Mouse (Mus musculus): ENCODE data around the gene 4930519G04Rik. TPM values are rescaled to one million over a fixed set of nuclear protein-coding genes. Genes with fewer than 3 reads are reported as not detected.
"Not testable (repeated sequence)": the region's sequence is repeated elsewhere in the genome, so short reads cannot be mapped to it uniquely, and the experiment has no call there.

4930519G04Rik gene
- polyA plus RNA-seq, 1 experiment = 68.8 TPM

GRCm38 (mm10) chr5:114913686-114914085 lies 60.2 kb downstream of the 4930519G04Rik start:
- peaks cover 1% of the 10 kb centered on the region for H3K4me1 ChIP-seq (ENCODE audit: control insufficient read depth, insufficient read depth, low read length)
- no peaks in the 10 kb centered on the region for H3K36me3 ChIP-seq (ENCODE audit: control insufficient read depth, insufficient read depth, low read length)
- TF ChIP-seq POLR2A (IDR thresholded peaks at IDR 0.05; ENCODE audit: control insufficient read depth, low read depth, low read length) (no peak), CTCF (IDR thresholded peaks at IDR 0.05; ENCODE audit: control insufficient read depth, insufficient read depth, insufficient replicate concordance, low read depth, low read length) (no peak)
- no peak overlapping the region for H3K27ac ChIP-seq (ENCODE audit: control insufficient read depth, insufficient read depth, low read depth, low read length)
- no peak overlapping the region for H3K4me3 ChIP-seq (ENCODE audit: control insufficient read depth, low read depth, low read length)
- no peaks in the 10 kb centered on the region for H3K27me3 ChIP-seq (ENCODE audit: control insufficient read depth, insufficient read depth, low read length)

- no peaks in the 10 kb centered on the region for H3K4me1 ChIP-seq (ENCODE audit: control insufficient read depth, insufficient read depth, low read length)
- H3K4me3 ChIP-seq (ENCODE audit: control insufficient read depth, low read depth, low read length) = no peak overlapping the region
- H3K36me3 ChIP-seq (ENCODE audit: control insufficient read depth, insufficient read depth, low read length) = no peaks in the 10 kb centered on the region
- no peak overlapping the region for H3K27ac ChIP-seq (ENCODE audit: control insufficient read depth, insufficient read depth, low read depth, low read length)
- no peaks in the 10 kb centered on the region for H3K27me3 ChIP-seq (ENCODE audit: control insufficient read depth, insufficient read depth, low read length)
- TF ChIP-seq CTCF (IDR thresholded peaks at IDR 0.05; ENCODE audit: control insufficient read depth, insufficient read depth, insufficient replicate concordance, low read depth, low read length) = no peak
- no peak for TF ChIP-seq POLR2A (IDR thresholded peaks at IDR 0.05; ENCODE audit: control insufficient read depth, low read depth, low read length)
Observed at GRCm38 (mm10) chr5:114914855-114915254, 61.4 kb downstream of the 4930519G04Rik start.

GRCm38 (mm10) chr5:114915854-114916253 lies 62.4 kb downstream of the 4930519G04Rik start:
- H3K36me3 ChIP-seq (ENCODE audit: control insufficient read depth, insufficient read depth, low read length) = no peaks in the 10 kb centered on the region
- no peaks in the 10 kb centered on the region for H3K27me3 ChIP-seq (ENCODE audit: control insufficient read depth, insufficient read depth, low read length)
- TF ChIP-seq CTCF (IDR thresholded peaks at IDR 0.05; ENCODE audit: control insufficient read depth, insufficient read depth, insufficient replicate concordance, low read depth, low read length) (no peak), POLR2A (IDR thresholded peaks at IDR 0.05; ENCODE audit: control insufficient read depth, low read depth, low read length) (no peak)
- no peak overlapping the region for H3K4me3 ChIP-seq (ENCODE audit: control insufficient read depth, low read depth, low read length)
- H3K4me1 ChIP-seq (ENCODE audit: control insufficient read depth, insufficient read depth, low read length) = no peaks in the 10 kb centered on the region
- no peak overlapping the region for H3K27ac ChIP-seq (ENCODE audit: control insufficient read depth, insufficient read depth, low read depth, low read length)

- Histone ChIP-seq H3K36me3 (ENCODE audit: control insufficient read depth, insufficient read depth, low read length) (no peaks in the 10 kb centered on the region), H3K27ac (ENCODE audit: control insufficient read depth, insufficient read depth, low read depth, low read length) (no peak overlapping the region), H3K27me3 (ENCODE audit: control insufficient read depth, insufficient read depth, low read length) (no peaks in the 10 kb centered on the region), H3K4me1 (ENCODE audit: control insufficient read depth, insufficient read depth, low read length) (peaks cover 1% of the 10 kb centered on the region; the same call in 1 of the 2 replicates), H3K4me3 (ENCODE audit: control insufficient read depth, low read depth, low read length) (no peak overlapping the region)
- no peak for TF ChIP-seq POLR2A (IDR thresholded peaks at IDR 0.05; ENCODE audit: control insufficient read depth, low read depth, low read length)
- no peak for TF ChIP-seq CTCF (IDR thresholded peaks at IDR 0.05; ENCODE audit: control insufficient read depth, insufficient read depth, insufficient replicate concordance, low read depth, low read length)
Observed at GRCm38 (mm10) chr5:114916777-114917176, 63.3 kb downstream of the 4930519G04Rik start.

GRCm38 (mm10) chr5:114917357-114917756 lies 63.9 kb downstream of the 4930519G04Rik start:
- H3K36me3 ChIP-seq (ENCODE audit: control insufficient read depth, insufficient read depth, low read length); H3K27me3 ChIP-seq (ENCODE audit: control insufficient read depth, insufficient read depth, low read length); H3K27ac ChIP-seq (ENCODE audit: control insufficient read depth, insufficient read depth, low read depth, low read length); H3K4me3 ChIP-seq (ENCODE audit: control insufficient read depth, low read depth, low read length); H3K4me1 ChIP-seq (ENCODE audit: control insufficient read depth, insufficient read depth, low read length): not testable (repeated sequence)

- H3K27ac ChIP-seq (ENCODE audit: control insufficient read depth, insufficient read depth, low read depth, low read length) = no peak overlapping the region
- no peaks in the 10 kb centered on the region for H3K27me3 ChIP-seq (ENCODE audit: control insufficient read depth, insufficient read depth, low read length)
- peaks cover 10% of the 10 kb centered on the region for H3K4me1 ChIP-seq (ENCODE audit: control insufficient read depth, insufficient read depth, low read length)
- no peaks in the 10 kb centered on the region for H3K36me3 ChIP-seq (ENCODE audit: control insufficient read depth, insufficient read depth, low read length)
- TF ChIP-seq POLR2A (IDR thresholded peaks at IDR 0.05; ENCODE audit: control insufficient read depth, low read depth, low read length) = no peak
- TF ChIP-seq CTCF (IDR thresholded peaks at IDR 0.05; ENCODE audit: control insufficient read depth, insufficient read depth, insufficient replicate concordance, low read depth, low read length) = peak; percentile 1; the same call in 1 of the 2 replicates
- no peak overlapping the region for H3K4me3 ChIP-seq (ENCODE audit: control insufficient read depth, low read depth, low read length)
Observed at GRCm38 (mm10) chr5:114921551-114922365, 68.3 kb downstream of the 4930519G04Rik start.

GRCm38 (mm10) chr5:114922366-114922731 lies 68.9 kb downstream of the 4930519G04Rik start:
- H3K36me3 ChIP-seq (ENCODE audit: control insufficient read depth, insufficient read depth, low read length) = no peaks in the 10 kb centered on the region
- no peaks in the 10 kb centered on the region for H3K27me3 ChIP-seq (ENCODE audit: control insufficient read depth, insufficient read depth, low read length)
- peaks cover 10% of the 10 kb centered on the region for H3K4me1 ChIP-seq (ENCODE audit: control insufficient read depth, insufficient read depth, low read length)
- no peak for TF ChIP-seq CTCF (IDR thresholded peaks at IDR 0.05; ENCODE audit: control insufficient read depth, insufficient read depth, insufficient replicate concordance, low read depth, low read length)
- no peak for TF ChIP-seq POLR2A (IDR thresholded peaks at IDR 0.05; ENCODE audit: control insufficient read depth, low read depth, low read length)
- H3K27ac ChIP-seq (ENCODE audit: control insufficient read depth, insufficient read depth, low read depth, low read length) = no peak overlapping the region
- H3K4me3 ChIP-seq (ENCODE audit: control insufficient read depth, low read depth, low read length) = no peak overlapping the region
